Mouse (Mus musculus): ENCODE measurements around the gene Lpp. TPM values are rescaled to one million over a fixed set of nuclear protein-coding genes. Genes with fewer than 3 reads are reported as not detected.
A peak's percentile ranks its signal among the peaks of the same experiment; 100 is the strongest.

Gene Lpp
- polyA plus RNA-seq, 1 experiment from 2014 or later, result 42.6 TPM

DNA sequence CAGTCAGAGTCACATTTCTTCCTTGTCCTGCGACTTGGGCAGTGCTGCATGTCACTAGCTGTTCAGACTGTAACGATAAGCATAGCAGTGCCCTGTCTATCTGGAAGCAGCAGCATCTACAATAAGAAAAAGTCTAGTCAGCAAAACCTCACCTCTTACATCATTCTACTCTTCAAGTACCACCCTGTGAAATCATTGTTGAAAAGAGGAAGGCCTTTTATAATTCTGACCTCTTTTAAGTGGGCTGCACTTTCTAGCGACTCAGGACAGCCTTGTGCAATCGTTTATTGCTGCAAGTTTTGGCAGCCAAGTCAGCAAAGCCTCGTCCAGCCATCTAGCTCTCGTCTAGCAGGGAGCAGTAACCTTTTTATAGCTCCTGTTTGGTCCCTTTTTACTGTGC lies 498.1 kb downstream of the Lpp start:
- Histone ChIP-seq H3K4me1 (ENCODE audit: control insufficient read depth, insufficient read depth, low read length) (peaks cover 36% of the 10 kb centered on the region), H3K9ac (ENCODE audit: low read length) (no peak overlapping the region), H3K9me3 (replicated peaks; ENCODE audit: control insufficient read depth, low read length) (no peaks in the 10 kb centered on the region), H3K27me3 (ENCODE audit: control insufficient read depth, insufficient read depth, low read length) (no peaks in the 10 kb centered on the region), H3K36me3 (ENCODE audit: control insufficient read depth, insufficient read depth) (no peaks in the 10 kb centered on the region), H3K27ac (ENCODE audit: low read length) (peak overlapping the region; percentile 82), H3K4me3 (ENCODE audit: low read length) (no peak overlapping the region), H3K4me2 (ENCODE audit: low read depth, low read length) (peak overlapping the region; percentile 24; the same call in 1 of the 2 replicates)
- WGBS, result 20% methylated on average over 6 of the region's 6 CpGs
- peak; percentile 62 for ATAC-seq (replicated peaks; ENCODE audit: extremely low read depth, insufficient read depth, low FRiP score)

DNA sequence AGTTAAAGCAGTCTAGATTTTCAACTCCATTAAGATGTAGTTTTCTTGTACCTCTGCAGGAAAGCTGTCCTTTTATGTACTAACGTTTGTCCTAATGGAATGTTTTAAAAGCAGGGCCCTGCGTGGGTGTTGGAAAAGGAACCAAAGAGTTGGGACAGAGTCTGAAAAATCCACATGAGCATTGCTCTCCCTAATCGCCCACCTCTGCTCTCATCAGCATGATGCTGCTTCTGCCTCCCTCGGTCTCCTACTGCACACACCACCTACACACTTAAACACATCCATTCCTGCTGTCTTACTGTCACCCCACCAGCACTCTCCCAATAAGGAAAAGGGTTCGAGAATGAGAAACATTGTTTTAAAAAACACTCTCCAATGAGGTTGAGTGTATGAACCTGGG lies 501.9 kb downstream of the Lpp start:
- no peak overlapping the region for H3K4me2 ChIP-seq (ENCODE audit: low read depth, low read length)
- H3K36me3 ChIP-seq (ENCODE audit: control insufficient read depth, insufficient read depth), result no peaks in the 10 kb centered on the region
- no peak overlapping the region for H3K9ac ChIP-seq (ENCODE audit: low read length)
- no peaks in the 10 kb centered on the region for H3K9me3 ChIP-seq (replicated peaks; ENCODE audit: control insufficient read depth, low read length)
- WGBS, result 81% methylated on average over 5 of the region's 5 CpGs
- ATAC-seq (replicated peaks; ENCODE audit: extremely low read depth, insufficient read depth, low FRiP score), result no peak
- H3K4me3 ChIP-seq (ENCODE audit: low read length), result no peak overlapping the region
- no peak overlapping the region for H3K27ac ChIP-seq (ENCODE audit: low read length)
- H3K4me1 ChIP-seq (ENCODE audit: control insufficient read depth, insufficient read depth, low read length), result peaks cover 25% of the 10 kb centered on the region
- H3K27me3 ChIP-seq (ENCODE audit: control insufficient read depth, insufficient read depth, low read length), result no peaks in the 10 kb centered on the region

DNA sequence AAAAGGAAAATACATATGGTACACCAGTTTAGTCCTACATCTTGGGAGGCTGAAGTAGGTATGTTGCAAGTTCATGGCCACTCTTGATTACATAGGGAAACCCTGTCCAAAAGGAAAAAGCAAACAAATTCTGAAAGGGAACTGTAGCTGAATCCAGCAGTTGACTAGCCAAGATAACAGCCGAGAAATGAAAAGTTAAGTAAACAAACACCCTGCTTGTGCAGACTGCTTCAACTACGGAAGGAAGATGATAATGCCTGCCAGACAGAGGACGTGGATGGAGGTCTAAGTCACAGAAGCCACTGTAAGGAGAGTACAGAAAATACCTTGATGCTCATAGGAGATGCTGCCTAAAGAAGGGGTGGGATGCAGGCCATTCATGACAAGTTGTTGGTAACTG lies 504.3 kb downstream of the Lpp start:
- H3K36me3 ChIP-seq (ENCODE audit: control insufficient read depth, insufficient read depth), result no peaks in the 10 kb centered on the region
- H3K4me1 ChIP-seq (ENCODE audit: control insufficient read depth, insufficient read depth, low read length), result peaks cover 14% of the 10 kb centered on the region
- no peaks in the 10 kb centered on the region for H3K27me3 ChIP-seq (ENCODE audit: control insufficient read depth, insufficient read depth, low read length)
- H3K4me2 ChIP-seq (ENCODE audit: low read depth, low read length), result no peak overlapping the region
- H3K9me3 ChIP-seq (replicated peaks; ENCODE audit: control insufficient read depth, low read length), result no peaks in the 10 kb centered on the region
- no peak for ATAC-seq (replicated peaks; ENCODE audit: extremely low read depth, insufficient read depth, low FRiP score)
- H3K27ac ChIP-seq (ENCODE audit: low read length), result no peak overlapping the region
- H3K4me3 ChIP-seq (ENCODE audit: low read length), result no peak overlapping the region
- H3K9ac ChIP-seq (ENCODE audit: low read length), result no peak overlapping the region
- whole genome bisulfite sequencing, result 44% methylated on average over 3 of the region's 3 CpGs

DNA sequence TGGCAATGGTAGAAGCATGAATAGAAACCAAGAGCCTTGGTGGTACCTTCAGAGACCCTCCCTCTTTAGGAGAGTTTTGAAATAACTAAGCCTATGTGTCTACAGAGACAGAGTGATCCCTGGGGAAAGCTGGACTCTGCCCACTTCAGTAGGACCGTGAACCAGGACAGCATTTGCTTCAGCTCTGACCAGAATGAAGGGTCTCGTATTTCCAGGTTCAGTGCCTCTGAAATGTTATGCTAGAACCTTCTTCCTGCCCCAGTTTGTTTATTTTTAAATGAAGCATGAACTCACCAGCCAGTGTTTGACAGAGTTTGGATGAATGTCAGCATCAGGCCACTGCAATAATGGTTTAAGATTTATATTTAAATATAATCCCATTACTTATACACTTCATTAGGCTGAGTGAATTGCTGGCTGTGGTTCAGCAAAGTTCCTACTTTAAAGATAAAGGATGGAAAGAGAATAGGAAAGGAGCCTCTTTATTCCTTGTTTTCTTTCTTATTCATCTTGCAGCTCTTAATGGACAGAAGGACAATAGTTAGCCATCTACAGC lies 507.0 kb downstream of the Lpp start:
- WGBS, result 58% methylated on average over 2 of the region's 2 CpGs
- H3K4me2 ChIP-seq (ENCODE audit: low read depth, low read length), result no peak overlapping the region
- no peak for ATAC-seq (replicated peaks; ENCODE audit: extremely low read depth, insufficient read depth, low FRiP score)

DNA sequence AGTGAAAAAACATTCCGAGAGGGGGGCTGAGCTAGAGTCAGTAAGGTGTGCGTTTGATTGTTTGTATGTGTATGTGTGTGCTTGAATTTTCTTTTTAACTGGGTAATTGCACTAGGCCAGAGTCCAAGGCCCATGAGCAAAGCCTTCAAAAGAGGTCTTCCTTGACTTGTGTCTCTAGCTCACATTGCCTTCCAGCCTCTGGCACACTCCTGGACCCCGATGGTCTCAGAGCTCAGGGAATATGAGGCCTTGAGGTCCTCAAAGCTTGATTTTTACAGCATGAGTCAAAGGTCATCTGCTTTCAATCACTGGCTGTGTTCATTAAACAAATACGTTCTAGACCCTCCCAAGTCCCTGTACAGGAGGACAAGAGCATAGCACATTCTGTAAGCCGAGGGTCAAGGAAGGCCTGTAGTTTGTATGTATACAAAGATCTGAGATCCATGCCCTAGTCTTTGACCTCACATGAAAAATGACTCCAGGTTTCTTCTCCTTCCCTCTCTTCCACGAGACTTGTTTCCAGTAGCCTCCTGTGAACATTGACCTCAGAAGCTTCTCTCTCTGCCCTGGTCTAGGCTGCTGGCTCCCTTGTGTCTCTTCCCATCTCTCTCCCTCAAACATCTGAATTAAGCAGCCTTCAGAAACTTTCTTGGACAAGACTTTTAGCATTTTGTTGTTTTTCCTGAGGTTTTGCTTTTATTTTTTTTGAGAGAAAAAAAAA lies 508.0 kb downstream of the Lpp start:
- no peak overlapping the region for H3K9ac ChIP-seq (ENCODE audit: low read length)
- no peaks in the 10 kb centered on the region for H3K27me3 ChIP-seq (ENCODE audit: control insufficient read depth, insufficient read depth, low read length)
- no peak overlapping the region for H3K27ac ChIP-seq (ENCODE audit: low read length)
- WGBS, result 76% methylated on average over 6 of the region's 6 CpGs
- no peaks in the 10 kb centered on the region for H3K9me3 ChIP-seq (replicated peaks; ENCODE audit: control insufficient read depth, low read length)
- no peak overlapping the region for H3K4me3 ChIP-seq (ENCODE audit: low read length)
- no peak overlapping the region for H3K4me2 ChIP-seq (ENCODE audit: low read depth, low read length)
- H3K4me1 ChIP-seq (ENCODE audit: control insufficient read depth, insufficient read depth, low read length), result peaks cover 17% of the 10 kb centered on the region
- no peak for ATAC-seq (replicated peaks; ENCODE audit: extremely low read depth, insufficient read depth, low FRiP score)
- no peaks in the 10 kb centered on the region for H3K36me3 ChIP-seq (ENCODE audit: control insufficient read depth, insufficient read depth)

More for the DNA sequence above, 507.0 kb downstream of the Lpp start:
- Histone ChIP-seq H3K4me3 (ENCODE audit: low read length) (no peak overlapping the region), H3K9me3 (replicated peaks; ENCODE audit: control insufficient read depth, low read length) (no peaks in the 10 kb centered on the region), H3K4me1 (ENCODE audit: control insufficient read depth, insufficient read depth, low read length) (peaks cover 17% of the 10 kb centered on the region), H3K27ac (ENCODE audit: low read length) (no peak overlapping the region; the same call in 1 of the 2 replicates), H3K9ac (ENCODE audit: low read length) (no peak overlapping the region), H3K36me3 (ENCODE audit: control insufficient read depth, insufficient read depth) (no peaks in the 10 kb centered on the region), H3K27me3 (ENCODE audit: control insufficient read depth, insufficient read depth, low read length) (no peaks in the 10 kb centered on the region)

DNA sequence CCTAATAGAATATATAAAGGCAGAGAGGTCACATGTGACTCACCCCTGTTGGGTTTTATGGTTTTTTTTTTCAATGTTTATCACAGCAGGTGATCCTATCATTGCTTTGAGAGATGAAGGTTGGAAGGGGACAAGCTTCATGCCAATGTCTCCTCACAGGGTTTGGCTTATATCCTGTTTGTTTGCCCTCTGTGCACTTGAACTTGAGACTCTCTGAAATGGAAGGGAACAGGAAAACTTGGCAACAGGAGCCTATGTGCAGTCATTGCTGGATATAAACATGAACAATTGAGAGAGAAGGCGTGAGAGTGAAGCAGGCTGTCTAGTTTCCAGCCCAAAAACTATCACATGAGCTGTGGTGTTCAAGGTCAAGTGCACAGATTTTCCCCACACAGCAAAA lies 508.8 kb downstream of the Lpp start:
- Histone ChIP-seq H3K9me3 (replicated peaks; ENCODE audit: control insufficient read depth, low read length) (no peaks in the 10 kb centered on the region), H3K4me1 (ENCODE audit: control insufficient read depth, insufficient read depth, low read length) (peaks cover 17% of the 10 kb centered on the region), H3K4me3 (ENCODE audit: low read length) (no peak overlapping the region), H3K27me3 (ENCODE audit: control insufficient read depth, insufficient read depth, low read length) (no peaks in the 10 kb centered on the region), H3K9ac (ENCODE audit: low read length) (no peak overlapping the region), H3K4me2 (ENCODE audit: low read depth, low read length) (no peak overlapping the region), H3K36me3 (ENCODE audit: control insufficient read depth, insufficient read depth) (no peaks in the 10 kb centered on the region), H3K27ac (ENCODE audit: low read length) (no peak overlapping the region)
- WGBS, result 71% methylated on average over 1 of the region's 1 CpGs
- ATAC-seq (replicated peaks; ENCODE audit: extremely low read depth, insufficient read depth, low FRiP score), result no peak

DNA sequence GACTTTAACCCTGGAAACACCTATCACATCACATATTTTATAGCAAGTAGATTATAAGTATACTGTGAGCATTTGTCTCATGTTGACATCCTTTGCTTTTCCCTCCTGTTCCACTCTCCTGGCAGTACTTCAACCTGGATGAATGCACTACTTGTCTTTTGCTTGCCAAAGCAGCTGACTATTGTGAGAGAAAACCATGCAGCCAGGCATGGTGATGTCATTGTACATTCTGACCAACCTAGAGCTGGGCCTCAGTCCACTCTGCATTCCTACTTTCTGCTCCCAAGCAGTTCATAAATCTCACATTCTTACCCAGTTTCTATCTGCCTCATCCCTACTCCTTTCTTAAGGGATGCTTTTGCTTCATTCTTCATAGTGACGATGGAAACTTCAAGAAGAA lies 515.6 kb downstream of the Lpp start:
- Histone ChIP-seq H3K9me3 (replicated peaks; ENCODE audit: control insufficient read depth, low read length) (no peaks in the 10 kb centered on the region), H3K36me3 (ENCODE audit: control insufficient read depth, insufficient read depth) (no peaks in the 10 kb centered on the region), H3K4me2 (ENCODE audit: low read depth, low read length) (no peak overlapping the region), H3K9ac (ENCODE audit: low read length) (no peak overlapping the region), H3K4me1 (ENCODE audit: control insufficient read depth, insufficient read depth, low read length) (peaks cover 23% of the 10 kb centered on the region), H3K4me3 (ENCODE audit: low read length) (no peak overlapping the region), H3K27me3 (ENCODE audit: control insufficient read depth, insufficient read depth, low read length) (no peaks in the 10 kb centered on the region), H3K27ac (ENCODE audit: low read length) (peak overlapping the region; percentile 47; the same call in 1 of the 2 replicates)
- ATAC-seq (replicated peaks; ENCODE audit: extremely low read depth, insufficient read depth, low FRiP score), result no peak; the same call in 1 of the 2 replicates
- WGBS, result 57% methylated on average over 1 of the region's 1 CpGs

DNA sequence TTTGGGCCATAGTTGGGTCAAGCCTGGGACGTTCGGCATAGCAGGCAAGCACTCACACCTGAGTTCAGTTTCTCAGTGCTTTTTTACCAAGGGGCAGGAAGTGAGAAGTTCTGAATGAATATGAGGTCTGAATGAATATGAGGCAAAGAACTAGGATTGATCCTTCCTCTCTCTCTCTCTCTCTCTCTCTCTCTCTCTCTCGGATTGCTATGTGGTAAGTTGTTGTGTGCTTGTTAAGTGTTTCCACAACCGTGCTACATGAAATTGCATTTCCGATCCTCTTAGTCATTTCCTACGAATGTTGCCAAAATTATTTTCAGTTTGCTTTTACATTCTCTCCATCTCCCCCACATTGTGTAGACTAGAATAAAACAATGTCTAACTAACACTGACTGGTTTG lies 517.0 kb downstream of the Lpp start:
- Histone ChIP-seq H3K36me3 (ENCODE audit: control insufficient read depth, insufficient read depth) (no peaks in the 10 kb centered on the region), H3K27ac (ENCODE audit: low read length) (no peak overlapping the region), H3K4me2 (ENCODE audit: low read depth, low read length) (no peak overlapping the region), H3K9me3 (replicated peaks; ENCODE audit: control insufficient read depth, low read length) (no peaks in the 10 kb centered on the region), H3K4me3 (ENCODE audit: low read length) (no peak overlapping the region), H3K9ac (ENCODE audit: low read length) (no peak overlapping the region), H3K27me3 (ENCODE audit: control insufficient read depth, insufficient read depth, low read length) (no peaks in the 10 kb centered on the region), H3K4me1 (ENCODE audit: control insufficient read depth, insufficient read depth, low read length) (peaks cover 30% of the 10 kb centered on the region)
- no peak for ATAC-seq (replicated peaks; ENCODE audit: extremely low read depth, insufficient read depth, low FRiP score)
- WGBS, result 76% methylated on average over 6 of the region's 6 CpGs

DNA sequence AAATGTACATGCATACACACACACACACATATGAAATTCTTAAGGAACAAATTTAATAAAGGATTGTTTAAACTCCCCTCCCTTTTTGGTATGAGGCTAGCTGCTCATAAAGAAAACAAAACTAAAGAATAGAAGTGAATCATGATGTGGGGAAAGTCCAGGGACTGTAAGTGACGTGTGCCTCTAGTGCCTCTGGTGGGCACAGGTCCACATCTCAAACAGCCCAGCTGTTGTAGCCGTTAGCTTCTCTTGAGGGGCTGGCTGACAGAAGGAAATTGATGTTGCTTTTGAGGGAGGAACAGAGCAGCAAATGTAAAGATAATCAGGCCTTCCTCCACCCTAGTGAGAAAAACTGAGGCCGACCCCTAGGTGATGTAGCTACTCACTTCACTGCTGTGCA lies 517.5 kb downstream of the Lpp start:
- no peaks in the 10 kb centered on the region for H3K36me3 ChIP-seq (ENCODE audit: control insufficient read depth, insufficient read depth)
- ATAC-seq (replicated peaks; ENCODE audit: extremely low read depth, insufficient read depth, low FRiP score), result 0 out of 2 replicates have a peak, but pooled peaks have one; percentile 30
- H3K4me3 ChIP-seq (ENCODE audit: low read length), result no peak overlapping the region
- no peaks in the 10 kb centered on the region for H3K9me3 ChIP-seq (replicated peaks; ENCODE audit: control insufficient read depth, low read length)
- no peaks in the 10 kb centered on the region for H3K27me3 ChIP-seq (ENCODE audit: control insufficient read depth, insufficient read depth, low read length)
- peaks cover 30% of the 10 kb centered on the region for H3K4me1 ChIP-seq (ENCODE audit: control insufficient read depth, insufficient read depth, low read length)
- 35% methylated on average over 3 of the region's 3 CpGs for WGBS
- H3K27ac ChIP-seq (ENCODE audit: low read length), result no peak overlapping the region
- H3K4me2 ChIP-seq (ENCODE audit: low read depth, low read length), result no peak overlapping the region
- H3K9ac ChIP-seq (ENCODE audit: low read length), result no peak overlapping the region
